Mouse (Mus musculus) erythroblast, embryonic 14.5 days (primary cell): Measurements from ENCODE around the gene Lrrc52.

Source experiments
- GATA1 ChIP-seq: IDR thresholded peaks from 2 replicates; pipeline ENCODE4 v1.6.1; 2012; ENCODE audit warnings: low read length, inconsistent platforms, mixed read lengths
- TAL1 ChIP-seq: IDR thresholded peaks from 3 replicates; pipeline ENCODE4 v1.6.1; 2012; ENCODE audit warnings: low read length, inconsistent platforms, mixed read lengths

- TF ChIP-seq GATA1: no peak
- no peak for TF ChIP-seq TAL1
These were observed 16.3 kb upstream of the Lrrc52 start for GRCm38 (mm10) chr1:167482863-167483262.
